Mouse (Mus musculus) cerebellum, postnatal 10 days (tissue): ENCODE measurements around the gene Ccr9.

Experiments
- DNase-seq, 2 experiments: peaks; one replicate each; pipeline ENCODE4 v3.0.0; 2021; ENCODE audit warnings: mixed read lengths in 2 of 2

Gene Ccr9

GRCm38 (mm10) chr9:123805241-123805640 lies 127.0 kb downstream of the Ccr9 start:
- DNase-seq = no peak

DNA sequence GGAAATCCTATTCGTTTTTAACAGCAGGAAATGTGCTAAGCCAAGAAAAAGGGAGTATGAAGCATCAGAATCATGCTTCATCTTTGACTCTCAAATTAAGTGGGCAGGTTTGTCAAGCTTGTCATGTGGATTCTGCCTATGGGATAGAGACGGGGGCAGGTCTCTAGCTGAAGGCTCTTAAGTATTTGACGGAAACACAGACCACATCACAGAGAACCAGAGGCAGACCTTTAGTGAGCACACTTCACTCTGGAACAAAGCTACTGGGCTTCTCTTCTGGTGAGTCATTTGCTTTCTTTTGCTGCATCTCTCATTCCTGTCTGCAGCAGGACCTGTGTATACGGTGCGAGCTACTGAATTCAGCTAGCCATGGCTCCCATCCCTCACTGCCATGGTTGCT lies 128.0 kb downstream of the Ccr9 start, which contains the start of gene Cxcr6:
Cxcr6 (plus strand) TSS at position 209 of the 400 bp plus-strand sequence.
- no peak for DNase-seq

- DNase-seq = no peak
These were observed 130.3 kb downstream of the Ccr9 start for GRCm38 (mm10) chr9:123808583-123808982.

GRCm38 (mm10) chr9:123811831-123812230 lies 133.6 kb downstream of the Ccr9 start:
- DNase-seq = no peak

- DNase-seq = no peak
These were observed 136.1 kb downstream of the Ccr9 start for GRCm38 (mm10) chr9:123814326-123814725.

GRCm38 (mm10) chr9:123814821-123815220 lies 136.6 kb downstream of the Ccr9 start:
- DNase-seq = peak; percentile 16 to 22

DNA sequence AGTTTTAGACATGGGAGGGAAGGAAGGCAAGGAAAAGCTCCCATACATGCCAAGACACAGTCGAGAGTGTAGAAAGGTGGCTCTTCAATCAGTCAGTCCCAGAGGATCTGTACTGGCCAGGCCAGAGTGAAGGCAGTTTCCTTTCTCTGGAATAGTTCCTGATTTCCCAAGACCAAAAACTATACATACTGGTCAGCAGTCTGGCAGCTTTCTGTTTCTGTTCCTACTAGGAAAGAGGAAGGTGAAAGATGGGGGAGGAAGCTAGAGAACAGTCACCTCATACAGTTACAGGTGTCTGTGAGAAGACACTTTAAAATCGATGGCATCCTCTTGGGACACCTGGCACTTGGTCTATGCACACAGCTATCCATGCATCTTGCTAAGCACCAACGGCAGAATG lies 137.2 kb downstream of the Ccr9 start:
- DNase-seq = no peak

DNA sequence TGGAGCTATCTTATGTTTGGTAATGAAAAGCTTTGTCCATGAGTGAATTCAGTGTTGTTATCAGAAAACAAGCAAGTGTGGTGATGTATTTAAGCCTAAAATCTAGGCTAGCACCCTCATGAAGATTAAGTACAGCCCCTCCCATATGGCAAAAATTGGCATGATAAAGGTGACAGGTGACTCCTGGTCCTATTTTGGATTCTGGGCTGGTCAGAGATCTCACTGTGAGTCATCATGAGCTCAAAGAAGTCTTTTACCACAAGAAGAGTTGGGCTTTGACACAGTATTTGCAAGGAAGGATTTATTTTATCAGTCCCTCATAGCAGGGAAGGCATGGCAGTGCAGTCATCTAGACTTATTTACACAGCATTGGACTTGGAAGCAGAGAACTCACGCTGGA lies 137.8 kb downstream of the Ccr9 start:
- DNase-seq = no peak

DNA sequence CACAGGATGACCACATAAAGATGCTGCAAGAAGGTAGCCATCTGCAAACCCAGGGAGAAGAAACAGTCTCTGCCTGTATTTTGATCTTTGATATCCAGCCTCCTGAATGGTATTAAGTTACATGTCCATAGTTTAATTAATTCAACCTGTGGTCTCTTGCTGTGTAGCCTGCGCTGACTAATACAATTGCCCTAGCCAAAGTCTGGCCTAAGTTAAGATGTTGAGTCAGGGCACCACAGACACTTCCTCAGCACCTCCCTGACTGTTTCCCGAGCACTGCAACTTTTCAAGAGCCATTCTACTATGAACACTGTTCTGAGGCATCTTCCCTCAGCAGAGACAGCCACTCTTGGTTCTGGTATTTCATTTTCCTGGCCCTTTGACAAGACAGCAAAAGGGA lies 140.4 kb downstream of the Ccr9 start:
- no peak for DNase-seq

DNA sequence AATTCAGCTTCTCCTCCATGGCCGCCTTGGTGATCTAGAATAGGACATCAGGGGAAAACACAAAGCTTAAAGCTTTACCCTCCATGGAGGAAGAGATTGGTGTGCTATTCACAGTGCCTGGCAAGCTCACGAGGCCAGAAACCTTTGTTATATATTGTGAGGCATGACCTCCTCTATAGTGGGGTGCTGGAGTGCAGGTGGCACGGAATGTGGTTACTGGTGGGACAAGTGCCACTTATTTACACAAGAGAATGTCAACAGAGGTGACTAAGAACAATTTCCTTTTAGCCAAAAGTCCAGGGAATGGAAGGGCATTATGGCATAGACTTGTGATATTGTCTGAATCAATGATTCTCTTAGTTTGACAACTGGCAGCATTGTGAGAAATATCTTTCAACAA lies 148.4 kb downstream of the Ccr9 start:
- DNase-seq = no peak

GRCm38 (mm10) chr9:123828916-123829315 lies 150.7 kb downstream of the Ccr9 start:
- peak; percentile 3 to 10 for DNase-seq
